Mouse (Mus musculus) spleen, postnatal 14 days (tissue): ENCODE measurements around the gene 2010300C02Rik.

Experiments used
- DNase-seq, 2 experiments: peaks; one replicate each; pipeline ENCODE4 v3.0.0; 2021 to 2022; ENCODE audit warnings: low spot score in 2 of 2

The 2010300C02Rik gene

GRCm38 (mm10) chr1:37572528-37573272 lies 147.2 kb downstream of the 2010300C02Rik start:
- DNase-seq, result no peak

- DNase-seq, result no peak
Measured at GRCm38 (mm10) chr1:37568379-37568778, 151.5 kb downstream of the 2010300C02Rik start.

DNA sequence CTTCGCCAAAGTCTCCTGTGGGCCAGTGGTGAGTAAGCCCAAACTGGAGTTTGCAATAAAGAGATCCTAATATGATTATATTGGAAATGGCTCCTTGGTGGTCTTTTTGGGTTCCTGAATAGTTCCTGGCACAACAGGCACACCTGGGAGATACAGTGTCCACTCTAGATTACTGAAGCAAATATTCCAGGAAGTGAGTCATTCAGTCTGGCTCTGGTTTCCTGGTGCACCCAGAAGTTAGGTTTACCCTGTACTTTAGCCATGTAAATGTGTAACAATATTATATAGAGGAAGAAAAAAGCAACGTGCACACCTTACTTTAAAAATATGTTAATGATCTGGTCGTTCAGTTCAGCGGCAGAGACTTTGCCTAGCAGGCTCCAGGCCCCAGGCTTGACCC lies 153.1 kb downstream of the 2010300C02Rik start:
- no peak for DNase-seq

- DNase-seq, result no peak
Measured at GRCm38 (mm10) chr1:37566344-37566743, 153.5 kb downstream of the 2010300C02Rik start.

DNA sequence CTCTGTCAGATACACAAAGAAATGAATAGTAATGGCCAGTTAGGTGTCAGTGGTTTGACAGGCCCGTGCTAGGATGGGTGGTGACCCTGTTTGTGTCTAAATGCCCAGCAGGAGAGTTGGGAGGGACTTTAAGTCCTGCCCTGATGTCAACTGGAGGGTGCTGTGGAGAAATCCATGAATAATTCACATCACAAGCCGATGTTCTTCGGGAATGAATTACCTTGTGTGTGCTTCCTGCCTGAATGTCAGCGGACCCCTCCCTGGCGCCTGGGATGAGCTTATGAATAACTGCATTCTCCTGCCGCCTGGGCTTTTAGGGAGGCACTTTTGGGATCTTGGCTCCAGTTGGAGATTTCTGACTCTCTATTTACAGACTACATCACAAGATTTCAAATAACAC lies 154.5 kb downstream of the 2010300C02Rik start:
- no peak for DNase-seq

DNA sequence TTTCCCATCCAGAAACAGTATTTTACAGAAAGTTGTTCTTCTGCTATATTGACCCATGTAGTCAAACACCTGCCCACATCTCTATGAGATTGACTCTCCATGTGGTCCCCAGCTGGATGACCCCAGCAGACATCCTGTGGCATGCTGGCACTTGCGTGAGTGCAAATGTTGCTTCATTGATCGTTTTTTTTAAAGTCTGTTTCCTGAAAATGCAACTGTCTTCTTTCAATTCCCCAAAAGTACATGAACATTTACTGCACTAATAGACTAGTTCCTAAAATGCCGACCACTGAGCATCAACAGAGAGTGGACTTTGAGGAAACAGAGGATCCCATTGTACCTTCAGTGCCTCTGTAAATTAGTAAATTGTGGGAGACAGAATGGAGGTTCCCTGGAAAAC lies 157.9 kb downstream of the 2010300C02Rik start:
- no peak for DNase-seq
